Mouse (Mus musculus) liver, embryonic 12.5 days (tissue): ENCODE results near the gene Rabgap1l. TPM values are rescaled to one million over a fixed set of nuclear protein-coding genes. Genes with fewer than 3 reads are reported as not detected.
"Not testable (repeated sequence)": the region's sequence is repeated elsewhere in the genome, so short reads cannot be mapped to it uniquely, and the experiment has no call there.

Experiments used
- ATAC-seq: fragments of 200-750 bp; cut with Nextera tagmentation; 2 replicates; pipeline ENCODE4 v1.8.0; 2017; ENCODE audit warnings: moderate number of reproducible peaks, mild to moderate bottlenecking, moderate library complexity
- H3K27ac ChIP-seq: fragments of 300-500 bp; sonication (generic); 2 replicates; pipeline ENCODE4 v1.5.1; 2016; ENCODE audit warnings: mild to moderate bottlenecking
- H3K27me3 ChIP-seq: fragments of 300-500 bp; sonication (generic); replicated peaks from 2 replicates; pipeline ENCODE4 v1.6.1; 2016; ENCODE audit warnings: mild to moderate bottlenecking, moderate library complexity
- H3K36me3 ChIP-seq: fragments of 300-500 bp; sonication (generic); 2 replicates; pipeline ENCODE4 v1.6.1; 2016; ENCODE audit warnings: mild to moderate bottlenecking, moderate library complexity
- H3K4me1 ChIP-seq: fragments of 300-500 bp; sonication (generic); 2 replicates; pipeline ENCODE4 v1.6.1; 2016
- H3K4me2 ChIP-seq: fragments of 300-500 bp; sonication (generic); 2 replicates; pipeline ENCODE4 v1.6.1; 2016; ENCODE audit warnings: mild to moderate bottlenecking, moderate library complexity
- H3K4me3 ChIP-seq: fragments of 300-500 bp; sonication (generic); 2 replicates; pipeline ENCODE4 v1.5.1; 2016; ENCODE audit warnings: mild to moderate bottlenecking, moderate library complexity
- H3K9ac ChIP-seq: fragments of 300-500 bp; sonication (generic); 2 replicates; pipeline ENCODE4 v1.6.1; 2016; ENCODE audit warnings: mild to moderate bottlenecking, moderate library complexity
- H3K9me3 ChIP-seq: fragments of 300-500 bp; sonication (generic); replicated peaks from 2 replicates; pipeline ENCODE4 v1.6.1; 2016; ENCODE audit warnings: mild to moderate bottlenecking, moderate library complexity
- WGBS: fragments of 180-500 bp; shearing (Covaris S2); methylation state at CpG from one replicate; pipeline ENCODE4 v1.1.7; 2016; ENCODE audit not compliant: insufficient replicate concordance; 5-methylcytosine and 5-hydroxymethylcytosine counted together
- polyA plus RNA-seq: library from polyadenylated mRNA; unstranded; fragments of >200 nt; fragmentation: Nextera tagmentation; extraction: Ambion mirVana; gene quantifications from 2 replicates; pipeline ENCODE4 v1.2.1, GENCODE M21; 2016

The Rabgap1l gene
- polyA plus RNA-seq, 1 experiment from 2014 or later: 55.8 TPM

DNA sequence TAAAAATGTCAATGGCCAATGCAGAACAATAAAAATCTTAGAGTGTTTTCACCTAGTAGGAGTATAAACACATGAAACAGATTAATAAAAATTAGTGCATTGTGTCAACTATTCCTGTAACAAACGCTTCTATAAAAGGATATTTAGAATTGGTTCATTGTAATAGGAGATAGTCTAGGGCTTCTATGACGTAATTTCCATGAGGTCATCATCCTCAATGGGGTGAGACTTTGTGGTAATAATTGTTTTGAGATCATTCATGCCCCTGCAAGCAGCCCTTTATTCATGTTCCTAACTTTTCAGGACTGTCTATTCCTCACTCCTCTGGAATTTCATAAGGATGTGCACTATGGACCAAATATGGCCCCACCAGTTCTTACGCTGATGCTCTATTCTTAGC is 495.3 kb downstream of the Rabgap1l start:
- ATAC-seq: no peak
- no peak overlapping the region for H3K9ac ChIP-seq
- H3K27me3 ChIP-seq: no peaks in the 10 kb centered on the region
- no peaks in the 10 kb centered on the region for H3K36me3 ChIP-seq
- H3K27ac ChIP-seq: no peak overlapping the region
- 80% methylated on average over 3 of the region's 3 CpGs for WGBS
- H3K4me3 ChIP-seq: no peak overlapping the region
- H3K9me3 ChIP-seq: no peaks in the 10 kb centered on the region
- no peak overlapping the region for H3K4me2 ChIP-seq
- H3K4me1 ChIP-seq: peaks cover 63% of the 10 kb centered on the region

DNA sequence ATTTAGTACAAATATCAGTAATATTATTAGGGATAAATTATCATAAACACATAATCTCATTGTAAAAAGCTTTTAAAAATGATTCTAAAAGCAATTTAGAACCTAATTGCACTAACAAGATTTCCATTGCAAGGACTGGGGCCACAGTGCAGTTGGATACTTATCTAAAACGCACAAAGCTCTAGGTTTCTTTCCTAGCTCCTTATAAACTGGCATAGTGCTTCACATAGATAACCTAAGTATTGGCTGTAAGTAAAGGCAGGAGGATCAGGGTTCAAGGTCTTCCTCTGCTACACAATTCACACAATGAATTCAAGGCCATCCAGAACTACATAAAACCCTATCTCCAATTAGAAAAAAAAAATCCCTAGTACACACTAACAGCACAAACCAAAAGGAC is 497.7 kb downstream of the Rabgap1l start:
- H3K4me1 ChIP-seq: peaks cover 43% of the 10 kb centered on the region
- peak; percentile 71; the same call in 1 of the 2 replicates for ATAC-seq
- 27% methylated on average over 1 of the region's 1 CpGs for WGBS
- H3K27me3 ChIP-seq: no peaks in the 10 kb centered on the region
- H3K27ac ChIP-seq: no peak overlapping the region
- H3K36me3 ChIP-seq: no peaks in the 10 kb centered on the region
- H3K9ac ChIP-seq: no peak overlapping the region
- H3K4me2 ChIP-seq: no peak overlapping the region
- H3K9me3 ChIP-seq: no peaks in the 10 kb centered on the region
- H3K4me3 ChIP-seq: no peak overlapping the region

DNA sequence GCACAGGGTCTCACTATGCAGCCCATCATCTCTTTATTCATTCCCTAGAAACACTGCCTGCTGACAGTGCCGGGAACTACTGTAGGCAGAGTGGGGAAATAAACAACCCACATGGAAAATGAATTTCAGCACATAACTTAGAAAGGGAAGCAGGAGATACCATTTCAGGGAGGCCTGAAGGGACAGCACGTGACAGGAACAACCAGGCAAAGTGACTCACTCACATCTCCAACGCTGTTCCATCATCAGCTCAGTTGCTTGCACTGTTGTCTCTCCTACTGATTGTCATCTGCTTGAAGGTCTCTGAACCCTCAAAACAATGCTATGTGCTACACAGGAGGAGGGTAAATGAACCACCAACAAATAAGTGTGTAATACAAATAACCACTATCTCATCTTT is 499.5 kb downstream of the Rabgap1l start:
- no peak overlapping the region for H3K4me2 ChIP-seq
- H3K36me3 ChIP-seq: no peaks in the 10 kb centered on the region
- H3K4me1 ChIP-seq: peaks cover 27% of the 10 kb centered on the region
- H3K9me3 ChIP-seq: no peaks in the 10 kb centered on the region
- H3K9ac ChIP-seq: no peak overlapping the region
- WGBS: 58% methylated on average over 3 of the region's 3 CpGs
- no peak overlapping the region for H3K4me3 ChIP-seq
- H3K27ac ChIP-seq: no peak overlapping the region
- peak; percentile 43; the same call in 1 of the 2 replicates for ATAC-seq
- no peaks in the 10 kb centered on the region for H3K27me3 ChIP-seq

DNA sequence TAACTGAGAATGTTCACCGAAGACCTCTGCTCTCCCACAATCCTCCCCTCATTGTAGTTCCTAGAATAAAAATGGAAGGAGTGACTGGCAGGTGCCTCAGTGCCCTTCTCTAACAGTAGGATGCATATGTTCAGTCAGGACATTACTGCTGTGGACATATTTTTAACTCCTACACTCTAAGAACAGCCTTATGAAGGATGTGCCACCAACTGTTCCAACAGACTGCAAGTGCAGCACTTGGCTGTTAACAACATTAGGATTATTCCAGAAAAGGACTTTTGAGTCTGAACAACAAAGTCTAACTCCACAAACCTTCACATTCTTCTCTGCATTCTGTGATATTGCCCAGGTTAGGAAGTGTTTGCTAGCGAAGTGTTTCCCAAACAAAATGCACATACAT is 501.0 kb downstream of the Rabgap1l start:
- WGBS: 67% methylated on average over 2 of the region's 2 CpGs
- no peak overlapping the region for H3K9ac ChIP-seq
- H3K27me3 ChIP-seq: no peaks in the 10 kb centered on the region
- ATAC-seq: no peak
- H3K9me3 ChIP-seq: no peaks in the 10 kb centered on the region
- H3K36me3 ChIP-seq: no peaks in the 10 kb centered on the region
- H3K4me1 ChIP-seq: peaks cover 24% of the 10 kb centered on the region
- no peak overlapping the region for H3K4me3 ChIP-seq
- no peak overlapping the region for H3K27ac ChIP-seq
- H3K4me2 ChIP-seq: no peak overlapping the region

DNA sequence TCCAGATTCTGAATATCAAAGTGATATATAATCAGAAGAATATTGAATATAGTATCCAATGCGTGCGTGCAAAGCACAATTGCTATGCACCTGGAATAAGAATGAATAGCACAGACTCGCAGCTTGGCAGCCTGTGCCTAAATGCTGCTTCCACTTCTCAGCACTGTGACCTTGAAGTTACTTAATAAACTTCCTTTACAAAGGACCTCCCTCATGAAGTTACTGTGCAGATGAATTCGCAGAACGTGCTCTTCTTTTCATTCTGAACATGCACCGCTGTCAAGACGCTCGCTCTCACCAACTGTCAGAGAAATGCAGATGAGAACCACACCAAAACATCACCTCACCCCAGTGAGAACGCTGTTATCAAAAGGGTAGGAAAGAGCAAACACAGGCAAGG is 502.8 kb downstream of the Rabgap1l start:
- Histone ChIP-seq H3K9me3 (no peaks in the 10 kb centered on the region), H3K4me3 (no peak overlapping the region), H3K27me3 (no peaks in the 10 kb centered on the region), H3K9ac (no peak overlapping the region), H3K4me1 (peaks cover 35% of the 10 kb centered on the region), H3K4me2 (no peak overlapping the region), H3K27ac (no peak overlapping the region), H3K36me3 (no peaks in the 10 kb centered on the region)
- WGBS: 62% methylated on average over 9 of the region's 9 CpGs
- ATAC-seq: no peak

DNA sequence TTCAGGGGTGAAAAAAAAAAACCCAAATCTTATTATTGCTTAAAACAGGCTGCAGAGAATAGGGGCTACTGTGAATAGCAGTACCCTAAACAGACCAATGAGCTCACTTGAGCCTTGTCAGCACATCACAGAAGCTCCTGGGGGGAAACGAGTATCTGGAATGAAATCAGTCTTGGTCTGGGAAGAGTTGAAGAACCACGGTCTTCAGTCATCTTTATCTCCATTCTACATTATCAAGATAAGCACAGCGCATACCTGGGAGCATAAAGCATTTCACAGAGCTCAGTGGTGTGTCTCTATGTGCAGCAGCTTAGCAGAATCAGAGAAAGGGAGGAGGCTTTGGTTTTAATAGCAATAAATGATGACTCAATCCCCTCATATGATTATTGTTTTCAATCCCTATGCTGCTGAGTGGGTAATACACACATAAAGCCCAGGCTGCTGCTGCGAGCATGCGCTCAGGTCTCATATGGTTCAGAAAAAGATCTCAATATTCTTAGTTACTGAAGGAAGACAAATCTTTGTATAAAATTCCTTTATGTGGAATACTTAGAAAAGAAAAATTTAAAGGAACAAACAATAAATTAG is 505.9 kb downstream of the Rabgap1l start:
- Histone ChIP-seq H3K4me3 (no peak overlapping the region), H3K9ac (no peak overlapping the region)

DNA sequence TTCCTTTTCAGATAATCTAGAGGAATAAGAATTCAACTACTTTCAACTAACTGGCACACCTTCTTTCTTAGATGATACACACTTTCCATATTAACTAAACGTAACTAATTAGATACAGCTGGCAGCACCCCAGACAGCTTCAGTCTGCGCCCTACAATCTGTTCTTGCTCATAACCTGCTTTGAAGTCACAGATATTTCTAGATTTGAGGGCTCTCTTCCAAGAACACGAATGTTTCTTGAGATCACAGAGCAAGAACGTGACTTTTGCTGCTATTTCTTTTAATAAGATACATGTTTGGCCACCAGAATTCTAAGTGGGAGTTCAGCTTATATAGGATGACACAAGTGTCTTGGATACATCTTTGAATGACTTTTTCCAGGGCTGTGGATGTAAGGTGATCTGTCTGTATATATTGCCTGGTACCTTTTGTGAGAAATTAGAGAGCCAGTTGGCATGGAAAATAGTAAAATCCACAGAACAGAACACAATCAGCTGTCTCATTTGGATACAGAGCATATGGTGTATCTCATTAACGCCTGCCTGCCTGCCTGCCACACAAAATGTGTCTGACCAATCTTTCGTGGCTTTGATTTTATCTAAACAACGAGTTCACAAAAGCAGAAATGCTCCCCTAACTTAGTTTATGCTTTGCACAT is 506.5 kb downstream of the Rabgap1l start:
- no peak overlapping the region for H3K9ac ChIP-seq
- H3K9me3 ChIP-seq: no peaks in the 10 kb centered on the region
- no peak overlapping the region for H3K27ac ChIP-seq
- H3K36me3 ChIP-seq: no peaks in the 10 kb centered on the region
- no peaks in the 10 kb centered on the region for H3K27me3 ChIP-seq
- 51% methylated on average over 7 of the region's 7 CpGs for WGBS
- no peak overlapping the region for H3K4me2 ChIP-seq
- peaks cover 54% of the 10 kb centered on the region for H3K4me1 ChIP-seq
- H3K4me3 ChIP-seq: no peak overlapping the region
- no peak for ATAC-seq

More for the DNA sequence above, 505.9 kb downstream of the Rabgap1l start:
- Histone ChIP-seq H3K27ac (no peak overlapping the region), H3K27me3 (no peaks in the 10 kb centered on the region), H3K4me2 (no peak overlapping the region), H3K9me3 (no peaks in the 10 kb centered on the region), H3K36me3 (no peaks in the 10 kb centered on the region), H3K4me1 (peaks cover 48% of the 10 kb centered on the region)
- 44% methylated on average over 5 of the region's 5 CpGs for WGBS
- no peak for ATAC-seq

DNA sequence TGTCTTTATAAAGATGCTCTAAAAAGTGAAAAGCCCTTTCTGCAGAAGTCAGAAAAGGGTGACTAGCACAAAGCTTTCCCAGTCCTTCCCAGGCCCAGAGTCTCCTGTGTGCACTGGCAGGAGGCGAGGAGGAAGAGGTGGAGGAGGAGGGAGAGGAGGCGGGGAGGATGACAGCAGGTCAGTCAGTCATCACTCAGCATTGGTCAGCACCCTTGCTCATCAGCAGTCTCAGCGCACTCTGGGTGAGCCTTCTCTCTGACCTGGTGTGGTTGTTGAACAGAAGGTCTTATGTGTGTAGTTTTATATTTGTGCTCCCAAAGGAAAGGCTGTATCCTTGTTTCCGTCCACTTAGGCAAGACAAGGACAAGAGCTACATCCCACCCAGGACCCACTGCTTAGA is 508.8 kb downstream of the Rabgap1l start:
- no peak overlapping the region for H3K9ac ChIP-seq
- ATAC-seq: no peak
- H3K4me1 ChIP-seq: peaks cover 69% of the 10 kb centered on the region
- no peak overlapping the region for H3K4me3 ChIP-seq
- H3K27me3 ChIP-seq: no peaks in the 10 kb centered on the region
- no peak overlapping the region for H3K4me2 ChIP-seq
- H3K9me3 ChIP-seq: no peaks in the 10 kb centered on the region
- H3K36me3 ChIP-seq: no peaks in the 10 kb centered on the region
- WGBS: 73% methylated on average over 4 of the region's 4 CpGs
- H3K27ac ChIP-seq: 0 out of 2 replicates have a peak overlapping the region, but pooled peaks have one; percentile 20

DNA sequence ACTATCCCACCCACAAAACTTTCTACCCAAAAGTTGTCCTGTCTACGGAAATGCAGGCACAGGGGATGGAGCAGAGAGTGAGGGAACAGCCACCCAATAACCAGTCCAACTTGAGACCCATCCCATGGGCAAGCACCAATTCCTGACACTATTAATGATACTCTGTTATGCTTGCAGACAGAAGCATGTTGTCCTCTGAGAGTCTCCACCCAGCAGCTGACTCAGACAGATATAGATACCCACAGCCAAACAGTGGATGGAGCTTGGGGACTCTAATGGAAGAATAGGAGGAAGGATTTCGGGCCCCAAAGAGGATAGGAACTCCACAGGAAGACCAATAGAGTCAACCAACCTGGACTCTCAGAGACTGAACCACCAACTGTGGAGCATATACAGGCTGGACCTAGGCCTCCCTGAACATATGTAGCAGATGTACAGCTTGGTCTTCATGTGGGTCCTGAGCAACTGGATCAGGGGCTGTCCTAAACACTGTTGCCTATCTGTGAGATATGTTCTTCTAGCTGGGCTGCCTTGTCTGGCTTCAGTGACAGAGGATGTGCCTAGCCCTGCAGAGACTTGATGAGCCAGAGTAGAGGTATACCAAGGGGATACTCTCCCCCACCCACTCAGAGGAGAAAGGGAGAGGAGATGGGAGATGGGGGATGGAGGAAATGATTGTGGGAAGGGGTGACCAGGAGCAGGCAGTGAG is 510.7 kb downstream of the Rabgap1l start:
- H3K4me3 ChIP-seq, H3K36me3 ChIP-seq, H3K27me3 ChIP-seq, H3K9ac ChIP-seq, H3K9me3 ChIP-seq: not testable (repeated sequence)
- WGBS: 50% methylated on average over 2 of the region's 2 CpGs
- peak overlapping the region; percentile 37 for H3K4me2 ChIP-seq
- H3K4me1 ChIP-seq: peaks cover 72% of the 10 kb centered on the region
- ATAC-seq: peak; percentile 81
- H3K27ac ChIP-seq: peak overlapping the region; percentile 84

DNA sequence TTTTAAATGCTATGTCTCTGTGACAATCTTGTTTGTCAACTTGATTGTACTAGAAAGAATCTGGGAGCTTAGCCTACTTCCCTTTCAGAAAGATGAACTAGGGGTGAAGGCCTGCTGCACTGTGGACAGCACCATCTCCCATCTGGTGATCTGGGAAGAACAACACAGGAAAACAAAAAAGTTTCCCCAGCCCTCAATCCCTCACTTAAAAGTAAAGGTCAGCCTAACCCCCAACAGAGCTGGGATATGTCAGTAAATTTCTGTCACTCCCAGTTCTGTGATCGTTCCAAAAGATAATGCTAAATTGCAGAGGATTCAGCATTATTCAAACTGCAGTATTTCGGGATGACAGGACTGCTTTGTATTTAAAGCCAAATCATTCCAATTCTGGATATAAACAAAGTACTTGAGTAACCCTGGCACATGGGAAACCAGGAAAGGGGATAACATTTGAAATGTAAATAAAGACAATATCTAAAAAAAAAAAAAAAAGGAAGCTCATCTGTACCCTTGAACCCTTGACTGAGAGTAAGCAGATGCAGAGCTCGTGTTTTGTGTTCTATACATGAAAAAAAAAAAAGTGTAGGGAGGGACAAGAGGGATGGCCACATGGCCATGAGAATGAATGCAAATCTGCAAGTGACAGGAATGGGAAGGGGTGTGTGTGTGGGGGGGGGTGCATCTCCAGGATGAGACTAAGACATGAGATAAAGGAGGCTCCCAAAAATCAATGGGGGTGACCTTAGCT is 511.5 kb downstream of the Rabgap1l start:
- H3K4me1 ChIP-seq: peaks cover 64% of the 10 kb centered on the region
- H3K27ac ChIP-seq: peak overlapping the region; percentile 84
- no peak overlapping the region for H3K9ac ChIP-seq
- no peaks in the 10 kb centered on the region for H3K27me3 ChIP-seq
- H3K9me3 ChIP-seq: no peaks in the 10 kb centered on the region
- no peak for ATAC-seq
- H3K4me3 ChIP-seq: no peak overlapping the region
- no peaks in the 10 kb centered on the region for H3K36me3 ChIP-seq
- 56% methylated on average over 3 of the region's 3 CpGs for whole genome bisulfite sequencing
- H3K4me2 ChIP-seq: peak overlapping the region; percentile 37

DNA sequence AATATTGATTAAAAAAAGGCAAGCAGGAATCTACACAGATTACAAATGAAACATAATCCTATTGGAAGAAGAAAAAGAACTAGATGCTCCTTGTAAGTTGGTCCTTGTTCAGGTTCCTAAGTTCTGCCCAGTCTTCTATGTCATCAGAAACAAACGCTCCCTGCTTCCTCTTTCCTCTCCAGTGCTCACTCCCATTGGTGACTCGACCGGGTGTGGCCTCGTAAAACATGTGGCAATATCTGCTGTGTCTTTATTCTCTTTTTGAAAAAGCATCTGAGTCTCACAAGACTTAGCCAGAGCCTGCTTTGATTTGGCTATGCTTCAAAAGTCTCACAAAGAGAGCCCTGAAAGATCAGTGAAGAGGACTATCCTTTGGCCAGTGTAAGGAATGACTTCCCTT is 512.4 kb downstream of the Rabgap1l start:
- 37% methylated on average over 4 of the region's 4 CpGs for WGBS

More for the DNA sequence above, 512.4 kb downstream of the Rabgap1l start:
- no peak overlapping the region for H3K4me3 ChIP-seq
- peak; percentile 52; the same call in 1 of the 2 replicates for ATAC-seq
- H3K4me1 ChIP-seq: peaks cover 60% of the 10 kb centered on the region
- H3K36me3 ChIP-seq: no peaks in the 10 kb centered on the region
- H3K4me2 ChIP-seq: 0 out of 2 replicates have a peak overlapping the region, but pooled peaks have one; percentile 24
- H3K27ac ChIP-seq: no peak overlapping the region
- no peaks in the 10 kb centered on the region for H3K9me3 ChIP-seq
- no peak overlapping the region for H3K9ac ChIP-seq
- no peaks in the 10 kb centered on the region for H3K27me3 ChIP-seq
